Mouse (Mus musculus) midbrain, embryonic 14.5 days (tissue): ENCODE results near the gene Med19. TPM values are rescaled to one million over a fixed set of nuclear protein-coding genes. Genes with fewer than 3 reads are reported as not detected.

Source experiments
- ATAC-seq: fragments of 200-750 bp; cut with Nextera tagmentation; 2 replicates; pipeline ENCODE4 v1.8.0; 2017; ENCODE audit warnings: moderate number of reproducible peaks, moderate library complexity; ENCODE audit not compliant: low FRiP score, low TSS enrichment
- DNase-seq: peaks from one replicate; pipeline ENCODE4 v3.0.0-alpha.2; 2015
- H3K27ac ChIP-seq: fragments of 300-500 bp; sonication (generic); replicated peaks from 2 replicates; pipeline ENCODE4 v1.5.1; 2014; ENCODE audit warnings: mild to moderate bottlenecking, low read depth, low read length, moderate library complexity
- H3K27me3 ChIP-seq: fragments of 300-500 bp; sonication (generic); 2 replicates; pipeline ENCODE4 v1.6.1; 2014; ENCODE audit warnings: low read length, control low read depth, mixed read lengths; ENCODE audit not compliant: control insufficient read depth, insufficient read depth
- H3K36me3 ChIP-seq: fragments of 300-500 bp; sonication (generic); 2 replicates; pipeline ENCODE4 v1.6.1; 2014; ENCODE audit warnings: low read length, control low read depth; ENCODE audit not compliant: control insufficient read depth, insufficient read depth
- H3K4me1 ChIP-seq: fragments of 300-500 bp; sonication (generic); 2 replicates; pipeline ENCODE4 v1.6.1; 2014; ENCODE audit warnings: mild to moderate bottlenecking, antibody characterized with exemption, low read length, control low read depth; ENCODE audit not compliant: control insufficient read depth, insufficient read depth
- H3K4me2 ChIP-seq: fragments of 300-500 bp; sonication (generic); 2 replicates; pipeline ENCODE4 v1.6.1; 2014; ENCODE audit warnings: mild to moderate bottlenecking, low read length, moderate library complexity
- H3K4me3 ChIP-seq: fragments of 300-500 bp; sonication (generic); replicated peaks from 2 replicates; pipeline ENCODE4 v1.5.1; 2014; ENCODE audit warnings: low read depth, low read length
- H3K9ac ChIP-seq: fragments of 300-500 bp; sonication (generic); replicated peaks from 2 replicates; pipeline ENCODE4 v1.6.1; 2014; ENCODE audit warnings: mild to moderate bottlenecking, low read length, moderate library complexity
- H3K9me3 ChIP-seq: fragments of 300-500 bp; sonication (generic); 2 replicates; pipeline ENCODE4 v1.6.1; 2016; ENCODE audit warnings: low read length, control low read depth, mixed read lengths; ENCODE audit not compliant: control insufficient read depth
- WGBS: fragments of 180-500 bp; shearing (Covaris S2); extraction: QIAGEN DNeasy Blood & Tissue Kit; methylation state at CpG from one replicate; pipeline ENCODE4 v1.1.7; 2014; 5-methylcytosine and 5-hydroxymethylcytosine counted together
- polyA plus RNA-seq: library from polyadenylated mRNA; unstranded; fragments of >200 nt; fragmentation: Nextera tagmentation; extraction: Ambion mirVana; gene quantifications from 2 replicates; pipeline ENCODE4 v1.2.1, GENCODE M21; 2014

Med19 gene
- polyA plus RNA-seq, 1 experiment from 2014 or later: 56.5 TPM

DNA sequence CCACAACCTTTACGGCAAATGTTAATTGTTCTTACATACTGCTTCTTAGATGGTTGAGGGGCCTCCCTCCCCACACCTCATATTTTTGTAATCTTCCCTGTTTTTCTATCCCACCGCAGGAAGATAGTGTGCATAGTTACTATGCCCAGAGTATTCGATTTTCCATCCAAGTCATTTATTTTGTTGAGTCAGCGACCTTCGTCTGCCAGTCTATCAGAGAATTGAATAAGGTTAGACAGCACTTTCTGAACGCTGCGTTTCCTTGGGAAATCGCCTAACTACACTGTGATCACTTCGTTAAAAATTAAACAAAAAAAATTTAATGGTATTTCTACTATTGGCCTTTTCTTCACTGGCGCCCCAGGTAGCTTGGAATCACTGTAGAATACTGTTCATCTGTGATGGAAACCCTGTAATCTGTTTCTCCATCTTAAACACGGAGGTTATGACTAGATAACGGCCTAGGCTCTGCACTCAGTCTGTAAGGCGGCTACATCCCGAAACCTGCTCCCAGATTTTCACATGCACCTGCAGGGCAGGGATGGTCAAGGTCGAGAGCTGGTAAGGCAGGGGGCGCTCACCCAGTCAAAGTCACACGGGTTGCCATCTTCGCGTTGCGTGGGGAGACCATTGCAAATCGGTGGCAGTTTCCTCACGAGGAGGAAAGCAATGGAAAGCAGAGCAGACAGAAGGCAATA lies 783 bp upstream of the Med19 start:
- Histone ChIP-seq H3K4me2 (peak overlapping the region; percentile 78), H3K27me3 (no peaks in the 10 kb centered on the region), H3K4me1 (peaks cover 17% of the 10 kb centered on the region), H3K4me3 (peak overlapping the region; percentile 52), H3K36me3 (peaks cover 46% of the 10 kb centered on the region), H3K27ac (peak overlapping the region; percentile 73), H3K9ac (peak overlapping the region; percentile 53), H3K9me3 (no peaks in the 10 kb centered on the region)
- WGBS: 11% methylated on average over 22 of the region's 22 CpGs
- DNase-seq: peak; percentile 67
- peak; percentile 69 for ATAC-seq

DNA sequence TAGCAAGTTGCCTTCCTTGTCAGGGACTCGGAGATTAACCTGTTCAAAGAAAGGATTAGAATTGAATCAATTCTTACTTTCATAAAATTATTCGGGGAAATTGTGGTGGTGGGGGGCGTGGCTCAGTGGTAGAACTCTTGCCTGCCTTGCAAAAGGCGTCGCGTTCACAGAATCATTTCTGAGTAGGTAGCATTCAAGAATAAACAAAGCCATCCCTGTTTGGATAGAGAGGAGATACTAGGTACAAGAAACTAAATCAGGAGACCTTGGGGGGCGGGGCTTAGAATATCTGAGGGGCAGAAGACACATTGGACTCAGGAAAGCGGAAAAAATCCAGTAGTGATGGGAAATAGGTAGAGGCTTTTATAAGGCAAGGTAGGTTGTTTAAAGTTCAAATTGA lies 814 bp downstream of the Med19 start, which contains the start of gene Tmx2:
Gene Tmx2, minus strand, starts transcription at position 125 of the 400 bp plus-strand sequence.
- no peak for DNase-seq
- peak within 1 kb of the TSS; percentile 77 for H3K4me2 ChIP-seq
- H3K9ac ChIP-seq: peak within 1 kb of the TSS; percentile 74
- peaks cover 35% of the 10 kb centered on the region for H3K36me3 ChIP-seq
- no peaks in the 10 kb centered on the region for H3K27me3 ChIP-seq
- 23% methylated on average over 8 of the region's 8 CpGs for WGBS
- peaks cover 17% of the 10 kb centered on the region for H3K4me1 ChIP-seq
- H3K9me3 ChIP-seq: no peaks in the 10 kb centered on the region
- no peak within 1 kb of the TSS; the same call in 1 of the 2 replicates for H3K27ac ChIP-seq
- H3K4me3 ChIP-seq: peak within 1 kb of the TSS; percentile 97
- no peak for ATAC-seq

DNA sequence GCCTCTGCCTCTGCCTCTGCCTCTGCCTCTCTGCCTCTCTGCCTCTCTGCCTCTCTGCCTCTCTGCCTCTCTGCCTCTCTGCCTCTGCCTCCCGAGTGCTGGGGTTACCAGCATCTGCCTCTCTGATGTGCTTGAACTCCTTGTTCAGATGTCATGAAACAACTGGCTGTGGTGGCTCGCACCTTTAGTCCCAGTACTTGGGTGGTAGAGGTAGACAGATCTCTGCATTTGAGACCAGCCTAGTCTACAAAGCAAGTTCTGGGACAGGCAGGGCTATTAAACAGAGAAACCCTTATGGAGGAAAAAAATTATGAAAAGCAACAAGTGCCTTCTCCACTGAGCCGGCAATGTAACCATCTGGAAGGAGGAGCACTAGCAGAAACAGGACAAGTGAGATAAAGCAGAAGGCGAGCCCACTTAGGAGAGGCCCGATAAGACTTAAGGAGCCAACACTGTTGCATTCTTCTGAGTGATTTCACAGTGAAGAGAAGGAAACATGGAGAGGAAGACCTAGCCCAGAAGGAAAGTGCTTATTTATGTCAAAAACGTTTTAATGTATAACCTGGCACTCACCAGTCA lies 4.5 kb downstream of the Med19 start:
- Histone ChIP-seq H3K4me1 (peaks cover 7% of the 10 kb centered on the region; the same call in 1 of the 2 replicates), H3K4me2 (no peak overlapping the region), H3K27ac (no peak overlapping the region), H3K4me3 (no peak overlapping the region), H3K9ac (no peak overlapping the region), H3K9me3 (no peaks in the 10 kb centered on the region), H3K36me3 (peaks cover 43% of the 10 kb centered on the region), H3K27me3 (no peaks in the 10 kb centered on the region)
- no peak for DNase-seq
- ATAC-seq: no peak
- 92% methylated on average over 6 of the region's 6 CpGs for WGBS

DNA sequence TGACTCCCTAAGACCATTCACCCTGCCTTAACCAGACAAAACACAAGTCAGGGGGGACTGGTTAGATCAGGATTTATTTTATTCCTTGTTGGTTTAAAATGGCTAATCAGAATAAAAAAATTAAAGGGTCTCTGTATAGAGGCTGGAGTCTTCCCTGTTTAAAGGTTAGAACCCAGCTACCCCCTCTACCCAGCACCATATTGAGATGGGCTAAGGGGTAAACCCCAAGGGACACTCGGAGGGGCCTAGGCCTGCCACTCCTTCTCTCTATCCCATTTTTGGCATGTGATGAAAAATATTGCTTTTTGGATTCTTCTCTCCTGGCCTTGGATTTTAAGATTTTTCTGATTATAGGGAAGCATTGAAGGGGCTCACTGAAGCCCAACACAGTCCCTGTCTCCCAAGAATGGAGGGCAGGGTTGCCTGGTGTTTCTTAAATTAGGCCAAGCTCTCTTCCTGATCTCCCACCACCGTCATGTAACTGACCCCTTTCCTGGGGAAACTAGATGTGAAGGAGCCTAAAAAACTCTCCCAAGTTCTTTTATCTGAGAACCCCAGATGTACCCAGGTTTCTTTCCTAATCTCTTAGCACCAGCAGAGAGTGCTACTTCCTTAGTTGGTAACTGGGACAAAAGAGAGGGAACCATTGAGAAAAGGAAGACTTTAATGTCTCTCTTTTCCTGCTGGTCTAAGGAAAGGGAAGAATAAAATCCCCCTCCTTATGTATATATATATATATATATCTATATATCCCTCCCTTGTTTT lies 10.1 kb downstream of the Med19 start:
- 84% methylated on average over 2 of the region's 2 CpGs for WGBS
- no peak for ATAC-seq
- no peak overlapping the region for H3K4me3 ChIP-seq
- no peaks in the 10 kb centered on the region for H3K27me3 ChIP-seq
- no peak overlapping the region for H3K4me2 ChIP-seq
- no peaks in the 10 kb centered on the region for H3K9me3 ChIP-seq
- no peaks in the 10 kb centered on the region for H3K4me1 ChIP-seq
- H3K27ac ChIP-seq: no peak overlapping the region
- no peak for DNase-seq
- H3K9ac ChIP-seq: no peak overlapping the region
- peaks cover 80% of the 10 kb centered on the region for H3K36me3 ChIP-seq

DNA sequence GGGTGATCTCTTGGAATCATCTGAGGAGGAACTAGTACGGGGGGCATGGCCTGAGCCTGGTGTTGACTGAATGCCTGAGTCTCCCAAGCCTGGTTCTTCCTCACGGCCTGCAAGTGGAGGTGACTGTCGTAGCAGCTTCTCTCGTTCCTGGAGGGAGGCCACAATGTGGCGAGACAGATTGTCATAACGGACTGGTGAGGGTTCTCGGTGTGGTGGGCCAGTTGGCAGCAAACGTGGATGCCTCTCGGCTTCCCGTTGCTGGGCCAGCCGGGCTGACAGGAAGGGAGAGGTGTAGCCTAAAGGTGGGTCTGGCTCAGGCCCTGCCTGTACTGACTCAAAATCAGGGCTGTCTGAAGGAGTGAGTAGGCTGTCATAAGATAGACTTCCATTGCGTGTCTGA lies 11.8 kb downstream of the Med19 start:
- no peaks in the 10 kb centered on the region for H3K9me3 ChIP-seq
- no peaks in the 10 kb centered on the region for H3K27me3 ChIP-seq
- 93% methylated on average over 12 of the region's 12 CpGs for WGBS
- no peak overlapping the region for H3K9ac ChIP-seq
- peaks cover 91% of the 10 kb centered on the region for H3K36me3 ChIP-seq
- ATAC-seq: no peak
- no peak for DNase-seq
- no peak overlapping the region for H3K4me2 ChIP-seq
- H3K4me3 ChIP-seq: no peak overlapping the region
- H3K4me1 ChIP-seq: no peaks in the 10 kb centered on the region
- H3K27ac ChIP-seq: no peak overlapping the region

DNA sequence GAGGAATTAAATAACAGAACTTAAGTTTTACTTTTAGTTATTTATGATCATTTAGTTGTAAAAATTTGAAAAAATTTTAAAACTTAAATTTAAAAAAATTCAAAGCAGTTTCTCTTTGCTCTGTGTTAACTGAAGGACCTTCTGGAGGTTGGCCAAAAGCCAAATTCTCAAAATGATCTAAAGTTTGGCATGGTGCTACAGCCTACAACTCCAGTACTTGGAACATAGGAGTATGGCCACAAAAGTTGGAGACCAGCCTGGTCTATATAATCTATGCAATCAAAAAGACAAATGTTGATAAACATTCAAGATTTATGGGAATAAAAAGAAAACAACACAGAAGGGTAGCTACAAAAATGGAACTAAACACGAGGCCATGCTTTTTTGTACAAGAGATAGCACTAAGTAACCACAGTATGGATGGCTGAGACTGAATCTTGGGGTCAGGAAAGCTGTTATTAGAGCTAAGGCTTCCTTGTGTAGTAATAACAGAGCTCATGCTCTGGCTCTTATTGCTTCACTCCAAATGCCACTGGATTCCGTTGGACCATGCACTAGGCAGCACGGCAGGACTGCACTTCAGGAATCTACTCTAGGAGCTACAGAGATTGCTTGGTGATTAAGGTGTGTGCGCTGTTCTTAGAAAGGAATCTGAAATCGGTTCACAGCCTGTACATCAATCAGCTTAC lies 16.9 kb downstream of the Med19 start:
- DNase-seq (no peak), ATAC-seq (no peak)
- Histone ChIP-seq H3K9me3 (no peaks in the 10 kb centered on the region), H3K36me3 (peaks cover 71% of the 10 kb centered on the region), H3K27ac (no peak overlapping the region), H3K27me3 (no peaks in the 10 kb centered on the region), H3K4me3 (no peak overlapping the region), H3K4me2 (no peak overlapping the region), H3K9ac (no peak overlapping the region), H3K4me1 (no peaks in the 10 kb centered on the region)
- 95% methylated on average over 5 of the region's 5 CpGs for WGBS

DNA sequence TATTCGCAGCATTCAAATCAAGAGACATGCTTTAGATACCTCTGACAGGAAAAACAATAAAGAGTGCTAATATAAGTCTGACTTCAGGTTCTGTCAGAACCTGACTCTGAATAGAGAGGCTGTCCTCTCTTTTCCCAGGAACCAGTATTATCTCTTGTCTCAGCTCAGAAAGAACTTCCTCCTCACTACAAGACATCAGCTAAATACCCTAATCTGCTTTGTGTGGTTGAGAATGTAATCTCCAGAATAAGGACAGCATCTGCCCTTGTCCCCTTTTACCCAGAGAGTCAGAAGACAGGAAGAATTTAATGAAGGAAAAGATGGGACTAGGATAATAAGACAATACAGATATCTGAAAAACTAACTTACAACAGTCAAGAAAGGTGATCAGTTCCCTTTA lies 25.3 kb downstream of the Med19 start:
- Histone ChIP-seq H3K4me2 (no peak overlapping the region), H3K9me3 (no peaks in the 10 kb centered on the region), H3K36me3 (peaks cover 47% of the 10 kb centered on the region), H3K9ac (no peak overlapping the region), H3K27ac (no peak overlapping the region), H3K4me1 (no peaks in the 10 kb centered on the region), H3K27me3 (no peaks in the 10 kb centered on the region), H3K4me3 (no peak overlapping the region)
- ATAC-seq (no peak), DNase-seq (no peak)
- 88% methylated on average over 1 of the region's 1 CpGs for WGBS

DNA sequence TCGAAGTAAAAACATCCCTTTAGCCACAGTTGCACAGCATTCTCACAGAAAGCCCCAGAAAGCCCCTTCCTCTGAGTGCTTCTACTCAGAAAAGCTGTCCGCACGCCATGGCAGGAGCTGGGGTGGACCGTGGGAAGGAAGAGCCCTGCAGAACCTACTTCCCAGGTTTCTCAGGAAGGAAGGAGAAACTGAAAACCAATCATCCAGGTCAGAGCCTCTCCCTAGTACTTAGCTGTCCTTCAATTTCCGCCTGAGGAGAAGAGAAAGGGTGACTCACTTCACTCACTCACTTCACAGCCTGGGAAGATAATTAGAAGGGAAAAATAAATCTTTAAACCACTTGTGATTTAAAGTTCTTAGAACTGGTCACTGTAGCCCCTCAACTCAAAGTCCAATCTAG lies 26.1 kb downstream of the Med19 start:
- DNase-seq (no peak), ATAC-seq (no peak)
- H3K9me3 ChIP-seq: no peaks in the 10 kb centered on the region
- no peaks in the 10 kb centered on the region for H3K27me3 ChIP-seq
- no peak overlapping the region for H3K9ac ChIP-seq
- H3K4me3 ChIP-seq: no peak overlapping the region
- no peak overlapping the region for H3K27ac ChIP-seq
- H3K36me3 ChIP-seq: peaks cover 50% of the 10 kb centered on the region
- no peaks in the 10 kb centered on the region for H3K4me1 ChIP-seq
- WGBS: 80% methylated on average over 5 of the region's 5 CpGs
- no peak overlapping the region for H3K4me2 ChIP-seq
